Mouse (Mus musculus) kidney, embryonic 14.5 days (tissue): ENCODE measurements around the gene Rad50. TPM values are rescaled to one million over a fixed set of nuclear protein-coding genes. Genes with fewer than 3 reads are reported as not detected.

ENCODE experiments used
- ATAC-seq: fragments of 200-750 bp; cut with Nextera tagmentation; 2 replicates; pipeline ENCODE4 v1.8.0; 2017; ENCODE audit warnings: moderate number of reproducible peaks, mild to moderate bottlenecking, moderate TSS enrichment, moderate library complexity; ENCODE audit not compliant: low FRiP score, low TSS enrichment
- H3K27ac ChIP-seq: fragments of 300-500 bp; sonication (generic); 2 replicates; pipeline ENCODE4 v1.5.1; 2014; ENCODE audit warnings: low read depth, mild to moderate bottlenecking, low read length, moderate library complexity, mixed read lengths
- H3K27me3 ChIP-seq: fragments of 300-500 bp; sonication (generic); 2 replicates; pipeline ENCODE4 v1.6.1; 2014; ENCODE audit warnings: mild to moderate bottlenecking, low read length; ENCODE audit not compliant: control insufficient read depth, insufficient read depth
- H3K36me3 ChIP-seq: fragments of 300-500 bp; sonication (generic); 2 replicates; pipeline ENCODE4 v1.6.1; 2014; ENCODE audit warnings: low read length, mixed read lengths; ENCODE audit not compliant: control insufficient read depth, insufficient read depth
- H3K4me1 ChIP-seq: fragments of 300-500 bp; sonication (generic); 2 replicates; pipeline ENCODE4 v1.6.1; 2014; ENCODE audit warnings: low read length, mixed read lengths; ENCODE audit not compliant: control insufficient read depth, insufficient read depth
- H3K4me2 ChIP-seq: fragments of 300-500 bp; sonication (generic); replicated peaks from 2 replicates; pipeline ENCODE4 v1.6.1; 2014; ENCODE audit warnings: low read depth, mild to moderate bottlenecking, low read length
- H3K4me3 ChIP-seq: fragments of 300-500 bp; sonication (generic); 2 replicates; pipeline ENCODE4 v1.5.1; 2014; ENCODE audit warnings: mild to moderate bottlenecking, low read length
- H3K9ac ChIP-seq: fragments of 300-500 bp; sonication (generic); 2 replicates; pipeline ENCODE4 v1.6.1; 2014; ENCODE audit warnings: low read depth, mild to moderate bottlenecking, low read length, moderate library complexity
- H3K9me3 ChIP-seq: fragments of 300-500 bp; sonication (generic); 2 replicates; pipeline ENCODE4 v1.6.1; 2016; ENCODE audit warnings: low read length; ENCODE audit not compliant: control insufficient read depth
- whole genome bisulfite sequencing: fragments of 180-500 bp; shearing (Covaris S2); extraction: QIAGEN DNeasy Blood & Tissue Kit; methylation state at CpG from one replicate; pipeline ENCODE4 v1.1.7; 2014; 5-methylcytosine and 5-hydroxymethylcytosine counted together
- polyA plus RNA-seq: library from polyadenylated mRNA; unstranded; fragments of >200 nt; fragmentation: Nextera tagmentation; extraction: Ambion mirVana; gene quantifications from 2 replicates; pipeline ENCODE4 v1.2.1, GENCODE M21; 2014

The Rad50 gene
- polyA plus RNA-seq, 1 experiment from 2014 or later = 26.4 TPM

DNA sequence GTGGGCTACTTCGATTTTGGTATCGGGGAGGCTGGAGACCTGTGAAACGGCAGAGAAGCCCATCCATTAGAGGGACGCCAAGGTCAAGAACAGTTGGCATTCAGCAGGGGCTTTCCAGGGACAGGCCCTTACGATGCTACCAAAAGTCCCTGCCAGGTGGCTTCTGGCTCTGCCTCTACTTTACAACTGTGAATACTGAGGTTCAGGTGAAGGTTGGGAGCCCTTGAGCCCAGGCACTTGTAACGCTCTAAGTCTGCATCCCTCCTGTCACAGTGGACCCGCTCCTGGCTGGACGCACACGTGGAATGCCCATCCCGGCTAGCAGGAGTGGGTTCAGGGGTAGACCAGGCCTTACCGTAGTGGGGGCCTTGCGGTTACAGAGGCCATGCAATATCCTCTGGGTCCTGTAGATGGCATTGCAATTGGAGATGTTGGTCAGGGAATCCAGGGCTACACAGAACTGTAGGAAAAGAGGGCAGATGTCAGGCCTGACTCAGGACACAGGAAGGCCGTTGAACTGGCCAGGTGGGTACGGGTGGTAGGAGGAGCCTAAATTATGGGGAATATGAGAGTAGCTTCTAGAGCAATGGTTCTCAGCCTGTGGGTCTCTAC is 74.9 kb downstream of the Rad50 start:
- 66% methylated on average over 14 of the region's 14 CpGs for WGBS
- H3K36me3 ChIP-seq = no peaks in the 10 kb centered on the region
- H3K4me3 ChIP-seq = no peak overlapping the region
- H3K4me1 ChIP-seq = 0 out of 2 replicates have a peak, but pooled peaks cover 8% of the 10 kb centered on the region
- no peak for ATAC-seq
- peaks cover 15% of the 10 kb centered on the region for H3K27me3 ChIP-seq
- H3K4me2 ChIP-seq = no peak overlapping the region
- H3K27ac ChIP-seq = no peak overlapping the region
- H3K9ac ChIP-seq = no peak overlapping the region
- H3K9me3 ChIP-seq = no peaks in the 10 kb centered on the region

DNA sequence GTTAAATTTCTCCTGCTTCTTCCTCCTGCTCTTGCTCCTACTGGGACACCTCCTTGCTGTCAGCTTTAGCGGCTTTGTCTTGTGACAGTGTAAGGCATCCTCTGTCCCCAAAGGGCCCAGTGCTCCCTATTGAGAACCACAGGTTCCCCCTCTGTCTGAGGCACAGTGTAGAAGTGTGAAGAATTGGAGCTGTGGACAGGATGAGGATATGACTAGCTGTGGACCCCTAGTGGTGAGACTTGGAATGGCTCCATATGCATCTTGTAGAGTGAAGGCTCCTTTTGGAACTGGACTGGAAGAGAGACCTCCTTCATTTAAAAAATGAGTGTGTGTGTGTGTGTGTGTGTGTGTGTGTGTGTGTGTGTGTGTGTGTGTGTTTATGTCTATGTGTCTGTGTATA is 79.3 kb downstream of the Rad50 start:
- Histone ChIP-seq H3K4me3 (no peak overlapping the region), H3K4me1 (no peaks in the 10 kb centered on the region), H3K9me3 (no peaks in the 10 kb centered on the region), H3K27ac (no peak overlapping the region), H3K27me3 (no peaks in the 10 kb centered on the region), H3K36me3 (no peaks in the 10 kb centered on the region), H3K9ac (no peak overlapping the region), H3K4me2 (no peak overlapping the region)
- WGBS = 15% methylated on average over 1 of the region's 1 CpGs
- peak; percentile 71; the same call in 1 of the 2 replicates for ATAC-seq

DNA sequence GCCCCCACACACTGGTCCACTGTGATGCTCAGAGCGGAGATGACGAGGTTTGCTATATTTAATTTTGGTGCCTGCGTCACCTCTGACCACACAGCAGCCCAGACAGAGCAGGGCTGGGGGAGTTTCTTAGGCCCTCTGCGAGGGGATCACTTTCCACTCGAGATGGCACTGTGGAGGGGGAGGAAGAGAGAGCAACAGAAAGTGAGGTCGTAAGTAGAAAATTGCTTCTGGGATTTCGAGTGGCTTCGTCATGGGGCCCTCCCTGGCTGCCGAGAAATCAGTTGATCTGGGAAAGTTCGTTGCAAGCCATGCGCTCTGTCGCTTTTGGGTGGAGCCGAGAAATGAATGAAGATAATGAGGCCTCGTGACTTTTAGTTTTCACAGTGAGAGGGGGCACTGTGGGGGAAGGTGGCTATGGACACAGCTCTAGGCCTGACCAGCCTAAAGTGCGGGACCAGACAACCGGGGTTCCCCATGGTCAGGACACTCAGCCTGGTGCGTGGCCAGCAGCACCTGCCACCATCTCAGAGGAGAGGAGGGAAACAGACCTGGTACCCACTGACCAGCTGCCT is 80.2 kb downstream of the Rad50 start:
- H3K4me1 ChIP-seq = no peaks in the 10 kb centered on the region
- no peak overlapping the region for H3K4me2 ChIP-seq
- no peaks in the 10 kb centered on the region for H3K27me3 ChIP-seq
- no peak for ATAC-seq
- no peaks in the 10 kb centered on the region for H3K36me3 ChIP-seq
- H3K27ac ChIP-seq = no peak overlapping the region
- H3K9ac ChIP-seq = no peak overlapping the region
- no peaks in the 10 kb centered on the region for H3K9me3 ChIP-seq
- 57% methylated on average over 17 of the region's 17 CpGs for WGBS
- no peak overlapping the region for H3K4me3 ChIP-seq

DNA sequence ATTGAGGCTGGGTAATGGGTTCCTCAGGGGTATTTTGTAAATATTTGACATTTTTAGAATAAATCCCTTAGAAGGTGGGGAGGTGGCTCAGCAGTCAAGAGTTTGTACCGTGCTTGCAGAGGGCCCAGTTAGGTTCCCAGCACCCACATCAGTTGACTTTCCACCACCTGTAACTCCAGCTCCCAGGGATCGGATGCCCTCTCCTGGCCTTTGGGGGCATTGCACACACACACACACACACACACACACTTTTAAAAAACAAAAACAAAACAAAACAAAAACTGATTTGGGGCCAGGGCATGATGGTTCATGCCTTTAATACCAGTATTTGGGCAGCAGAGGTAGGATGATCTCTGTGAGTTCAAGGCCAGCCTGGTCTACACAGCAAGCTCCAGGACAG is 83.0 kb downstream of the Rad50 start:
- Histone ChIP-seq H3K27me3 (no peaks in the 10 kb centered on the region), H3K9me3 (no peaks in the 10 kb centered on the region), H3K4me1 (no peaks in the 10 kb centered on the region), H3K4me2 (no peak overlapping the region), H3K9ac (no peak overlapping the region), H3K36me3 (no peaks in the 10 kb centered on the region), H3K4me3 (no peak overlapping the region), H3K27ac (no peak overlapping the region)
- ATAC-seq = no peak
- WGBS = 98% methylated on average over 2 of the region's 2 CpGs

DNA sequence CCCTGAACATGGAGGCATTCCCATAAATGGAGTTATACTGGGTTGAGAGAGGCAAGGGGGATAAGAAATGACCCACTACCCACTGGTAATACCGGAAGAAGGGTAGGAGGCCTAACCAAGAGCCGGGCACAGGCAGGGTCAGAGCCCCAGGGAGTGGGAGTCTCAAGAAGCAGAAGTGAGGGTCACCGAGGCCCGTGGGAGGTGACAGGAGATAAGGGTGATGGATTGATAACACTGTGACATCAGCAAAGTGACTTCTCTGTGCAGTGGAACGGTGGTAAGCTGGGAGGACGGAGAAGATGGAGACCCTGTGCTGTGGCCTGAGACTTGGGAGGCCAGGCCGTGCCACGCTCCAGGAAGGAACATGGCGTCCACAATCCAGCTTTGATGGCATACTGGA is 83.5 kb downstream of the Rad50 start:
- Histone ChIP-seq H3K9me3 (no peaks in the 10 kb centered on the region), H3K27ac (no peak overlapping the region), H3K4me1 (no peaks in the 10 kb centered on the region), H3K9ac (no peak overlapping the region), H3K36me3 (no peaks in the 10 kb centered on the region), H3K27me3 (no peaks in the 10 kb centered on the region), H3K4me3 (no peak overlapping the region), H3K4me2 (no peak overlapping the region)
- ATAC-seq = no peak
- WGBS = 67% methylated on average over 9 of the region's 9 CpGs

DNA sequence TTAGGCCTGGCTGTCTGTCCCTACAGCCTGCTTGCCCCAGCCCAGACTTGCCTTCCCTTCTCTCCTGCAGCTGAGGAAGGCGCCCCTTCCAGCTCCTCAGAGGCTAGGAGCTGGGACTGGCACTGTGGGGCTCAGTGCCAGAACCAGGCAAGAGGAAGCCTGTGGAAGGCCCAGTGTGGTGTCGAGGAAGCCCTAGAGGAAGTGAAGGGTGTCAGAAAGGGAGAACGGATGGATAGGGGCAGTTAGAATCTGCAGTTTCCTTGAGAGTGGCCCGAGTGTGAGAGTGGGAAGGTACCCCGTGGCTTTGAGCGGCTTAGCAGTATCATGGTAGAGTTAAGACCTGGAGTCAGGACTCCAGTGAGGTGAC is 84.7 kb downstream of the Rad50 start:
- no peak overlapping the region for H3K4me2 ChIP-seq
- no peak overlapping the region for H3K27ac ChIP-seq
- no peak overlapping the region for H3K4me3 ChIP-seq
- H3K27me3 ChIP-seq = no peaks in the 10 kb centered on the region
- no peaks in the 10 kb centered on the region for H3K9me3 ChIP-seq
- no peak for ATAC-seq
- H3K36me3 ChIP-seq = no peaks in the 10 kb centered on the region
- H3K9ac ChIP-seq = no peak overlapping the region
- 81% methylated on average over 6 of the region's 6 CpGs for WGBS
- no peaks in the 10 kb centered on the region for H3K4me1 ChIP-seq

DNA sequence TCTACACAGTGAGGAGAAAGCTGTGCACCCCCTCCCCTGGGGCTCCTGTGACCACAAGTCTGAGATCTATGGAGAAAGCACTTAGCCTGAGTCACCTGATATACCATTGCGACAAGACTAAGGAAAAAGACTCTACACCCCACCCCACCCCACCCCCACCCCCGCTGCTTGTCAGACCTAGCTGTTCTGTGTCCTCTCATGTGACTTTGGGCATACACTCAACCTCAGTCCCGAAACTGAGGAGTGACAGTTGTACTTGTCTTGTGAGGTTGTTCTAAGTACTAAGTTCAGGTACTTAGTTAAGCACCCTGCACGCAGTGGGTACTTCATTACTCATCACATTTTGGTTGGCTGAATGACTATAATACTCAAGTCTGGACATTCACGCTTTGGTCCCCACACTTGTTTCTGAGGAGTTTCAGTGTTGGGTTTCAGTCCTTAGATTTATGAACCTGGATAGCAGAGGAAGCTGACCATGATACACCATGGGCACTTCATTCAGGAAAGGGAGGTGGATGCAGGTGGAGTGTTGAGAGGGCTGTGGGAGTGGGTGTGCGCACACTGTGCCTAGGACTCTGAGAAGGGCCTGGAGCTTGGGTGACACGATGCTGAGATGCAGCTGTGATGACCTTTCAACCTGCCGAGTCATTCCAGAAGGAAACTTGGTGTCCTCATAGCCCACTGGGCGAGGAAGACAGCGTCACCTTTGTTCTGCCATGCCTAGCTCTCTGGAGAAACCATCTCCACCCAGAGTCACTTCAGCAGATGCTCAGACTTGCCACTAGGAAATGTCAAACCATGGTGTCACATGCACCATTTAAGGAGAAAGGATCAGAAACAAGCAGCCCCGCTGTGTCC is 85.3 kb downstream of the Rad50 start:
- WGBS = 79% methylated on average over 11 of the region's 11 CpGs
- no peak overlapping the region for H3K4me2 ChIP-seq
- no peaks in the 10 kb centered on the region for H3K4me1 ChIP-seq
- H3K9ac ChIP-seq = no peak overlapping the region
- no peak for ATAC-seq
- H3K27me3 ChIP-seq = no peaks in the 10 kb centered on the region
- H3K27ac ChIP-seq = no peak overlapping the region
- no peaks in the 10 kb centered on the region for H3K9me3 ChIP-seq
- H3K4me3 ChIP-seq = no peak overlapping the region
- H3K36me3 ChIP-seq = no peaks in the 10 kb centered on the region

DNA sequence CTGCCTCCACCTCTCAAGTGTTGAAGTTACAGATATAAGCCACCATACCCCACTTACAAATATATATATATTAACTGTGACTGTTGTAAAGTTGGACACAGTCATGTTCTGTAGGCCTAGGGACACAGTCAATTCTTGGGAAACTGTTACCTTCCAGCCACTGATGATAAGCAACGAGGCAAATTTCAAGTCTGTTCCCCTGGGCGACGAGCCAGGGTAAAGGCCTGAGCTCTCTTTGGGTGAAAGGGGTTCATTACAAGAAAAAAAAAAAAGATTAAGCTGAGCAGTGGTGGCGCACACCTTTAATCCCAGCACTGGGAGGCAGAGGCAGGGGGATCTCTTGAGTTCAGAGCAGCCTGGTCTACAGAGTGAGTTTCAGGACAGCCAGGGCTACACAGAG is 87.0 kb downstream of the Rad50 start:
- no peak overlapping the region for H3K4me2 ChIP-seq
- no peaks in the 10 kb centered on the region for H3K27me3 ChIP-seq
- 98% methylated on average over 4 of the region's 4 CpGs for WGBS
- no peaks in the 10 kb centered on the region for H3K4me1 ChIP-seq
- H3K9ac ChIP-seq = no peak overlapping the region
- ATAC-seq = no peak
- no peak overlapping the region for H3K27ac ChIP-seq
- H3K36me3 ChIP-seq = no peaks in the 10 kb centered on the region
- H3K9me3 ChIP-seq = no peaks in the 10 kb centered on the region
- H3K4me3 ChIP-seq = no peak overlapping the region

DNA sequence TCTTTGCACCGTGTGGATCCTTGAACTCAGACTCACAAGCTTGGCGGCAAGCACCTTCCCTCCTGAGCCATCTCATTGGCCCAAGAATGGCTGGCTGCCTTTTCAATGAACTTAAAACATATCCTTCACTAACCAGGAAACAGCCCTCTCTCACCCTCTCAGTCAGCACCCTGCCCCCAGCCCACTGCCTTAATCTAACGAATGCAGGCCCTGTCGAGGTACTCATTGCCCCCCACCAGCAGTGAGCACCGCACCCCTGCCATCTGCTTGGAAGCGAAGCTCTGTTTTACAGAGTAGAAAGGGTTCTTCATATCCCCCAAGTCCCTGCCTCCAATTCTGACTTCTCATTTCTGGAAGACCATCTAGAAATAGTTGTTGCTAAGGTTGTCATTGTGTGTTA is 87.7 kb downstream of the Rad50 start:
- WGBS = 72% methylated on average over 6 of the region's 6 CpGs
- ATAC-seq = no peak
- H3K9ac ChIP-seq = no peak overlapping the region

More for the DNA sequence above, 87.7 kb downstream of the Rad50 start:
- Histone ChIP-seq H3K4me1 (no peaks in the 10 kb centered on the region), H3K36me3 (no peaks in the 10 kb centered on the region), H3K27ac (no peak overlapping the region), H3K27me3 (no peaks in the 10 kb centered on the region), H3K9me3 (no peaks in the 10 kb centered on the region), H3K4me3 (no peak overlapping the region), H3K4me2 (no peak overlapping the region)
